Mouse (Mus musculus): ENCODE measurements around the gene Spryd7. TPM values are rescaled to one million over a fixed set of nuclear protein-coding genes. Genes with fewer than 3 reads are reported as not detected.
"Not testable (repeated sequence)": the region's sequence is repeated elsewhere in the genome, so short reads cannot be mapped to it uniquely, and the experiment has no call there.

The Spryd7 gene
- polyA plus RNA-seq (2015; fragmentation: Nextera tagmentation; extraction: Ambion mirVana) = 7.0 and 7.2 TPM in 2 replicates

GRCm38 (mm10) chr14:61556289-61557147 lies at the start of gene Spryd7:
Gene Spryd7 (minus strand): TSS chr14:61556886.
- Histone ChIP-seq H3K27me3 (ENCODE audit: insufficient read depth, low read length) (no peaks in the 10 kb centered on the region), H3K36me3 (replicated peaks; ENCODE audit: insufficient read depth, low read length) (no peaks in the 10 kb centered on the region), H3K4me2 (ENCODE audit: low read depth, low read length) (peak within 1 kb of the TSS; percentile 99), H3K9me3 (ENCODE audit: low read length) (no peaks in the 10 kb centered on the region), H3K4me1 (ENCODE audit: insufficient read depth) (peaks cover 6% of the 10 kb centered on the region), H3K9ac (replicated peaks) (peak within 1 kb of the TSS; percentile 80), H3K27ac (ENCODE audit: low read depth) (peak within 1 kb of the TSS; percentile 82), H3K4me3 (ENCODE audit: low read depth, low read length) (peak within 1 kb of the TSS; percentile 81)
- under 1% methylated on average over 72 of the region's 72 CpGs for WGBS (ENCODE audit: insufficient replicate concordance)
- peak; percentile 99 for DNase-seq
- ATAC-seq = peak; percentile 97
- TF ChIP-seq CTCF (IDR thresholded peaks at IDR 0.05; ENCODE audit: low read depth) (peak; percentile 40), EP300 (IDR thresholded peaks at IDR 0.05; ENCODE audit: low read depth) (no peak)

- H3K4me1 ChIP-seq (ENCODE audit: insufficient read depth); ATAC-seq; DNase-seq; H3K27ac ChIP-seq (ENCODE audit: low read depth); H3K9me3 ChIP-seq (ENCODE audit: low read length); H3K27me3 ChIP-seq (ENCODE audit: insufficient read depth, low read length); H3K4me2 ChIP-seq (ENCODE audit: low read depth, low read length); H3K4me3 ChIP-seq (ENCODE audit: low read depth, low read length); H3K9ac ChIP-seq (replicated peaks); H3K36me3 ChIP-seq (replicated peaks; ENCODE audit: insufficient read depth, low read length): not testable (repeated sequence)
- 66% methylated on average over 2 of the region's 2 CpGs for WGBS (ENCODE audit: insufficient replicate concordance)
These were observed 49.4 kb upstream of the Spryd7 start for GRCm38 (mm10) chr14:61606088-61606487.

- H3K4me2 ChIP-seq (ENCODE audit: low read depth, low read length) = no peak overlapping the region
- H3K4me3 ChIP-seq (ENCODE audit: low read depth, low read length) = no peak overlapping the region
- no peaks in the 10 kb centered on the region for H3K27me3 ChIP-seq (ENCODE audit: insufficient read depth, low read length)
- DNase-seq = no peak
- H3K9ac ChIP-seq (replicated peaks) = no peak overlapping the region
- TF ChIP-seq CTCF (IDR thresholded peaks at IDR 0.05; ENCODE audit: low read depth) (no peak), EP300 (IDR thresholded peaks at IDR 0.05; ENCODE audit: low read depth) (no peak)
- 83% methylated on average over 3 of the region's 3 CpGs for WGBS (ENCODE audit: insufficient replicate concordance)
- peaks cover 9% of the 10 kb centered on the region for H3K4me1 ChIP-seq (ENCODE audit: insufficient read depth)
- H3K27ac ChIP-seq (ENCODE audit: low read depth) = no peak overlapping the region
- no peaks in the 10 kb centered on the region for H3K9me3 ChIP-seq (ENCODE audit: low read length)
- H3K36me3 ChIP-seq (replicated peaks; ENCODE audit: insufficient read depth, low read length) = no peaks in the 10 kb centered on the region; the same call in none of the 2 replicates
- no peak for ATAC-seq
These were observed 47.4 kb upstream of the Spryd7 start for GRCm38 (mm10) chr14:61604081-61604480.

- Histone ChIP-seq H3K27me3 (ENCODE audit: insufficient read depth, low read length) (no peaks in the 10 kb centered on the region), H3K4me1 (ENCODE audit: insufficient read depth) (peaks cover 15% of the 10 kb centered on the region), H3K9me3 (ENCODE audit: low read length) (no peaks in the 10 kb centered on the region), H3K4me2 (ENCODE audit: low read depth, low read length) (no peak overlapping the region), H3K27ac (ENCODE audit: low read depth) (no peak overlapping the region), H3K4me3 (ENCODE audit: low read depth, low read length) (no peak overlapping the region), H3K36me3 (replicated peaks; ENCODE audit: insufficient read depth, low read length) (no peaks in the 10 kb centered on the region; the same call in none of the 2 replicates), H3K9ac (replicated peaks) (no peak overlapping the region)
- DNase-seq = no peak
- 85% methylated on average over 8 of the region's 8 CpGs for WGBS (ENCODE audit: insufficient replicate concordance)
- ATAC-seq = no peak
- TF ChIP-seq CTCF (IDR thresholded peaks at IDR 0.05; ENCODE audit: low read depth) (no peak), EP300 (IDR thresholded peaks at IDR 0.05; ENCODE audit: low read depth) (no peak)
These were observed 46.5 kb upstream of the Spryd7 start for GRCm38 (mm10) chr14:61603069-61603755.

GRCm38 (mm10) chr14:61601348-61601747 lies 44.7 kb upstream of the Spryd7 start:
- H3K9ac ChIP-seq (replicated peaks) = no peak overlapping the region
- H3K36me3 ChIP-seq (replicated peaks; ENCODE audit: insufficient read depth, low read length) = no peaks in the 10 kb centered on the region; the same call in 1 of the 2 replicates
- no peak overlapping the region for H3K4me3 ChIP-seq (ENCODE audit: low read depth, low read length)
- H3K27me3 ChIP-seq (ENCODE audit: insufficient read depth, low read length) = no peaks in the 10 kb centered on the region
- ATAC-seq (no peak), DNase-seq (no peak)
- H3K4me1 ChIP-seq (ENCODE audit: insufficient read depth) = peaks cover 15% of the 10 kb centered on the region
- no peak for TF ChIP-seq CTCF (IDR thresholded peaks at IDR 0.05; ENCODE audit: low read depth)
- no peak for TF ChIP-seq EP300 (IDR thresholded peaks at IDR 0.05; ENCODE audit: low read depth)
- WGBS (ENCODE audit: insufficient replicate concordance) = 69% methylated on average over 9 of the region's 9 CpGs
- H3K9me3 ChIP-seq (ENCODE audit: low read length) = no peaks in the 10 kb centered on the region
- H3K27ac ChIP-seq (ENCODE audit: low read depth) = no peak overlapping the region
- H3K4me2 ChIP-seq (ENCODE audit: low read depth, low read length) = no peak overlapping the region
